Mouse (Mus musculus): ENCODE results near the gene Smurf2. TPM values are rescaled to one million over a fixed set of nuclear protein-coding genes. Genes with fewer than 3 reads are reported as not detected.
A peak's percentile ranks its signal among the peaks of the same experiment; 100 is the strongest.

The Smurf2 gene
- polyA plus RNA-seq, 1 experiment from 2014 or later, result 17.1 TPM

GRCm38 (mm10) chr11:106957271-106957980, 36.9 kb upstream of the Smurf2 start:
- ATAC-seq (replicated peaks; ENCODE audit: low FRiP score, low TSS enrichment, low read depth) (0 out of 2 replicates have a peak, but pooled peaks have one; percentile 47), DNase-seq (ENCODE audit: low spot score) (peak; percentile 58)
- H3K27ac ChIP-seq (ENCODE audit: low read depth), result no peak overlapping the region
- no peaks in the 10 kb centered on the region for H3K27me3 ChIP-seq (replicated peaks; ENCODE audit: control insufficient read depth, insufficient read depth, low read length)
- H3K4me3 ChIP-seq (ENCODE audit: low read depth, low read length), result no peak overlapping the region
- 51% methylated on average over 12 of the region's 12 CpGs for WGBS
- H3K4me1 ChIP-seq (replicated peaks; ENCODE audit: control insufficient read depth, insufficient read depth, low read length), result peaks cover 10% of the 10 kb centered on the region; the same call in 1 of the 2 replicates
- no peak overlapping the region for H3K9ac ChIP-seq (ENCODE audit: low read length)
- no peaks in the 10 kb centered on the region for H3K36me3 ChIP-seq (ENCODE audit: control insufficient read depth, insufficient read depth, low read length)
- no peaks in the 10 kb centered on the region for H3K9me3 ChIP-seq (ENCODE audit: control insufficient read depth, low read length)
- H3K4me2 ChIP-seq (ENCODE audit: low read length), result 0 out of 2 replicates have a peak overlapping the region, but pooled peaks have one; percentile 7

GRCm38 (mm10) chr11:106954566-106954965, 34.1 kb upstream of the Smurf2 start:
- no peak for DNase-seq (ENCODE audit: low spot score)

GRCm38 (mm10) chr11:106954116-106954515, 33.6 kb upstream of the Smurf2 start:
- Histone ChIP-seq H3K4me3 (ENCODE audit: low read depth, low read length) (no peak overlapping the region), H3K4me2 (ENCODE audit: low read length) (no peak overlapping the region), H3K36me3 (ENCODE audit: control insufficient read depth, insufficient read depth, low read length) (no peaks in the 10 kb centered on the region), H3K9ac (ENCODE audit: low read length) (no peak overlapping the region), H3K9me3 (ENCODE audit: control insufficient read depth, low read length) (no peaks in the 10 kb centered on the region), H3K4me1 (replicated peaks; ENCODE audit: control insufficient read depth, insufficient read depth, low read length) (peaks cover 10% of the 10 kb centered on the region; the same call in 1 of the 2 replicates), H3K27ac (ENCODE audit: low read depth) (no peak overlapping the region), H3K27me3 (replicated peaks; ENCODE audit: control insufficient read depth, insufficient read depth, low read length) (no peaks in the 10 kb centered on the region)
- WGBS, result 68% methylated on average over 9 of the region's 9 CpGs
- DNase-seq (ENCODE audit: low spot score) (no peak), ATAC-seq (replicated peaks; ENCODE audit: low FRiP score, low TSS enrichment, low read depth) (no peak)

More at GRCm38 (mm10) chr11:106954566-106954965, 34.1 kb upstream of the Smurf2 start:
- Histone ChIP-seq H3K27ac (ENCODE audit: low read depth) (no peak overlapping the region), H3K9me3 (ENCODE audit: control insufficient read depth, low read length) (no peaks in the 10 kb centered on the region), H3K27me3 (replicated peaks; ENCODE audit: control insufficient read depth, insufficient read depth, low read length) (no peaks in the 10 kb centered on the region), H3K4me3 (ENCODE audit: low read depth, low read length) (no peak overlapping the region), H3K4me1 (replicated peaks; ENCODE audit: control insufficient read depth, insufficient read depth, low read length) (peaks cover 10% of the 10 kb centered on the region; the same call in 1 of the 2 replicates), H3K4me2 (ENCODE audit: low read length) (no peak overlapping the region), H3K9ac (ENCODE audit: low read length) (no peak overlapping the region), H3K36me3 (ENCODE audit: control insufficient read depth, insufficient read depth, low read length) (no peaks in the 10 kb centered on the region)
- 72% methylated on average over 8 of the region's 8 CpGs for WGBS
- no peak for ATAC-seq (replicated peaks; ENCODE audit: low FRiP score, low TSS enrichment, low read depth)

DNA sequence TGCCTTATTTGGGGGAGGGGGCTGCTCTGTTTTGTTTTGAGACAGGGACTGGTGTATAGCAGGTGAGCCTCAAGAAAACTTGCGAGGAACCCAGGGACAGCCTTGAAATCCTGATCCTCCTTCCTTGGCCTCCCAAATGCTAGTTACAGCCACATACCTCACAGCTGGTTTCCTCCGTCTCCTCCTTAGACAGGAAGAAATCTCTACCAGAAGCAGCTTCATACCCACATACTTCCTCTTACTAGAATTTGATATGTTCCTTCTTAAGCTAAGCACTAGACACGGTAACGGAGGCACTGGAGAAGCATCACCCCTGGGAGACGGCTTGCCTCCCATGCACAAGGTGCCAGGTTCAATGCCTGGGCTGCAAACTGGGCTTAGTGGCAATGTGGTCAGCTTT, 16.8 kb upstream of the Smurf2 start:
- ATAC-seq (replicated peaks; ENCODE audit: low FRiP score, low TSS enrichment, low read depth), result no peak
- Histone ChIP-seq H3K9me3 (ENCODE audit: control insufficient read depth, low read length) (no peaks in the 10 kb centered on the region), H3K36me3 (ENCODE audit: control insufficient read depth, insufficient read depth, low read length) (no peaks in the 10 kb centered on the region), H3K4me1 (replicated peaks; ENCODE audit: control insufficient read depth, insufficient read depth, low read length) (no peaks in the 10 kb centered on the region), H3K4me3 (ENCODE audit: low read depth, low read length) (no peak overlapping the region), H3K27ac (ENCODE audit: low read depth) (no peak overlapping the region), H3K27me3 (replicated peaks; ENCODE audit: control insufficient read depth, insufficient read depth, low read length) (no peaks in the 10 kb centered on the region), H3K9ac (ENCODE audit: low read length) (no peak overlapping the region), H3K4me2 (ENCODE audit: low read length) (no peak overlapping the region)
- no peak for DNase-seq (ENCODE audit: low spot score)
- WGBS, result 82% methylated on average over 5 of the region's 5 CpGs

GRCm38 (mm10) chr11:106930366-106930765, 9.9 kb upstream of the Smurf2 start:
- DNase-seq (ENCODE audit: low spot score) (no peak), ATAC-seq (replicated peaks; ENCODE audit: low FRiP score, low TSS enrichment, low read depth) (no peak)
- Histone ChIP-seq H3K36me3 (ENCODE audit: control insufficient read depth, insufficient read depth, low read length) (no peaks in the 10 kb centered on the region), H3K9ac (ENCODE audit: low read length) (no peak overlapping the region), H3K9me3 (ENCODE audit: control insufficient read depth, low read length) (no peaks in the 10 kb centered on the region), H3K27ac (ENCODE audit: low read depth) (no peak overlapping the region), H3K27me3 (replicated peaks; ENCODE audit: control insufficient read depth, insufficient read depth, low read length) (no peaks in the 10 kb centered on the region), H3K4me2 (ENCODE audit: low read length) (no peak overlapping the region), H3K4me3 (ENCODE audit: low read depth, low read length) (no peak overlapping the region), H3K4me1 (replicated peaks; ENCODE audit: control insufficient read depth, insufficient read depth, low read length) (no peaks in the 10 kb centered on the region)
- 73% methylated on average over 9 of the region's 9 CpGs for whole genome bisulfite sequencing

GRCm38 (mm10) chr11:106928935-106929334, 8.4 kb upstream of the Smurf2 start:
- Histone ChIP-seq H3K4me3 (ENCODE audit: low read depth, low read length) (no peak overlapping the region), H3K36me3 (ENCODE audit: control insufficient read depth, insufficient read depth, low read length) (no peaks in the 10 kb centered on the region), H3K4me2 (ENCODE audit: low read length) (no peak overlapping the region), H3K9me3 (ENCODE audit: control insufficient read depth, low read length) (no peaks in the 10 kb centered on the region), H3K27me3 (replicated peaks; ENCODE audit: control insufficient read depth, insufficient read depth, low read length) (no peaks in the 10 kb centered on the region), H3K4me1 (replicated peaks; ENCODE audit: control insufficient read depth, insufficient read depth, low read length) (no peaks in the 10 kb centered on the region), H3K9ac (ENCODE audit: low read length) (no peak overlapping the region), H3K27ac (ENCODE audit: low read depth) (no peak overlapping the region)
- no peak for ATAC-seq (replicated peaks; ENCODE audit: low FRiP score, low TSS enrichment, low read depth)
- WGBS, result 58% methylated on average over 2 of the region's 2 CpGs
- DNase-seq (ENCODE audit: low spot score), result no peak

GRCm38 (mm10) chr11:106927950-106928349, 7.4 kb upstream of the Smurf2 start:
- Histone ChIP-seq H3K4me2 (ENCODE audit: low read length) (no peak overlapping the region), H3K27me3 (replicated peaks; ENCODE audit: control insufficient read depth, insufficient read depth, low read length) (no peaks in the 10 kb centered on the region), H3K4me1 (replicated peaks; ENCODE audit: control insufficient read depth, insufficient read depth, low read length) (no peaks in the 10 kb centered on the region), H3K4me3 (ENCODE audit: low read depth, low read length) (no peak overlapping the region), H3K27ac (ENCODE audit: low read depth) (no peak overlapping the region), H3K36me3 (ENCODE audit: control insufficient read depth, insufficient read depth, low read length) (no peaks in the 10 kb centered on the region), H3K9ac (ENCODE audit: low read length) (no peak overlapping the region), H3K9me3 (ENCODE audit: control insufficient read depth, low read length) (no peaks in the 10 kb centered on the region)
- ATAC-seq (replicated peaks; ENCODE audit: low FRiP score, low TSS enrichment, low read depth), result no peak
- no peak for DNase-seq (ENCODE audit: low spot score)
- 94% methylated on average over 5 of the region's 5 CpGs for WGBS

GRCm38 (mm10) chr11:106927226-106927625, 6.7 kb upstream of the Smurf2 start:
- no peaks in the 10 kb centered on the region for H3K9me3 ChIP-seq (ENCODE audit: control insufficient read depth, low read length)
- DNase-seq (ENCODE audit: low spot score), result no peak
- no peak for ATAC-seq (replicated peaks; ENCODE audit: low FRiP score, low TSS enrichment, low read depth)
- H3K27me3 ChIP-seq (replicated peaks; ENCODE audit: control insufficient read depth, insufficient read depth, low read length), result no peaks in the 10 kb centered on the region
- no peaks in the 10 kb centered on the region for H3K4me1 ChIP-seq (replicated peaks; ENCODE audit: control insufficient read depth, insufficient read depth, low read length)
- no peak overlapping the region for H3K27ac ChIP-seq (ENCODE audit: low read depth)
- WGBS, result 94% methylated on average over 5 of the region's 5 CpGs
- no peak overlapping the region for H3K4me2 ChIP-seq (ENCODE audit: low read length)
- no peaks in the 10 kb centered on the region for H3K36me3 ChIP-seq (ENCODE audit: control insufficient read depth, insufficient read depth, low read length)
- H3K4me3 ChIP-seq (ENCODE audit: low read depth, low read length), result no peak overlapping the region
- H3K9ac ChIP-seq (ENCODE audit: low read length), result no peak overlapping the region

DNA sequence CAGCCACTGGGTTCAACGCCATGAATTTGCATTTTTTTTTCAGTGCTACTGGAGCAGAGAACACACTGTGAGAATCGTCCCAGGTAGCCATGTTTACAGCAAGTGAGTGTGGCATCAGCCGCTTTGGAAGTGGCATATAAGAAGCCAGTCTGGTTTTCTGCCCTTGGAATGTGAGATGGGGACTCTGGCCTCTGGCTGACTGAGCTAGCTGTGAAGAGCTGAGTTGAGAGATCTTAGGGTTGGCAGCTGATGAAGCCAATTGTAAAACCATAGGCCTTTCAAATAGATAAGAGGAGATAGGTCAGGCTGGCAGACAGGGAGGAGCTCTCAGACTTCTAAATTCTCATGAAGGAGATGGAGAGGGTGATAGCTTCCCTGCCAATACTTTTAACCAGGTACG, 6.2 kb upstream of the Smurf2 start:
- 77% methylated on average over 4 of the region's 4 CpGs for WGBS
- H3K4me3 ChIP-seq (ENCODE audit: low read depth, low read length), result no peak overlapping the region

More for the DNA sequence above, 6.2 kb upstream of the Smurf2 start:
- Histone ChIP-seq H3K36me3 (ENCODE audit: control insufficient read depth, insufficient read depth, low read length) (no peaks in the 10 kb centered on the region), H3K27ac (ENCODE audit: low read depth) (no peak overlapping the region), H3K4me2 (ENCODE audit: low read length) (no peak overlapping the region), H3K9ac (ENCODE audit: low read length) (no peak overlapping the region), H3K9me3 (ENCODE audit: control insufficient read depth, low read length) (no peaks in the 10 kb centered on the region), H3K27me3 (replicated peaks; ENCODE audit: control insufficient read depth, insufficient read depth, low read length) (no peaks in the 10 kb centered on the region), H3K4me1 (replicated peaks; ENCODE audit: control insufficient read depth, insufficient read depth, low read length) (no peaks in the 10 kb centered on the region)
- DNase-seq (ENCODE audit: low spot score) (no peak), ATAC-seq (replicated peaks; ENCODE audit: low FRiP score, low TSS enrichment, low read depth) (no peak)

Measured in intestine, embryonic 14.5 days (tissue).